31 mouse cellular contexts compared by ENCODE assay signal in genomic region chr5:147969566-147969965, GRCm38 (mm10).
"Had no signal": no experiment of that assay in that cellular context is flagged by ENCODE, and none has a peak within 500 bp of the region (broad histone marks: within the 10 kb centered on the region; RNA-seq: fewer than 3 reads in every experiment).

No protein-coding gene starts in this region.

- H3K4me2 ChIP-seq: limb, embryonic 12.5 days; limb, embryonic 13.5 days; limb, embryonic 15.5 days; liver, embryonic 11.5 days; liver, embryonic 12.5 days; liver, embryonic 13.5 days; liver, embryonic 15.5 days; lung, embryonic 14.5 days; lung, embryonic 15.5 days; midbrain, embryonic 12.5 days; midbrain, embryonic 13.5 days; midbrain, embryonic 15.5 days had no signal

- DNase-seq: left cerebral cortex, postnatal 4 days; liver; liver, embryonic 13.5 days; liver, postnatal 0 days; lung, adult 18-20 months; lung, adult 2 months; lung, embryonic 14.5 days; lung, postnatal 10 days; lung, postnatal 14 days; lung, postnatal 36 days; lung, postnatal 4 days; midbrain, embryonic 14.5 days had no signal

- H3K4me1 ChIP-seq: limb, embryonic 10.5 days; limb, embryonic 12.5 days; limb, embryonic 13.5 days; limb, embryonic 15.5 days; liver, embryonic 12.5 days; liver, embryonic 13.5 days; liver, embryonic 15.5 days; lung, embryonic 15.5 days; megakaryocyte, embryonic 14.5 days; midbrain, embryonic 10.5 days; midbrain, embryonic 12.5 days; midbrain, embryonic 13.5 days; midbrain, embryonic 15.5 days had no signal

- H3K9me3 ChIP-seq: limb, embryonic 10.5 days; limb, embryonic 12.5 days; limb, embryonic 13.5 days; limb, embryonic 15.5 days; liver, embryonic 12.5 days; liver, embryonic 13.5 days; liver, embryonic 15.5 days; lung, embryonic 15.5 days; midbrain, embryonic 10.5 days; midbrain, embryonic 12.5 days; midbrain, embryonic 13.5 days; midbrain, embryonic 15.5 days had no signal

- H3K36me3 ChIP-seq: limb, embryonic 10.5 days; limb, embryonic 12.5 days; limb, embryonic 13.5 days; limb, embryonic 15.5 days; liver, embryonic 12.5 days; liver, embryonic 13.5 days; liver, embryonic 15.5 days; lung, embryonic 15.5 days; midbrain, embryonic 10.5 days; midbrain, embryonic 12.5 days; midbrain, embryonic 13.5 days; midbrain, embryonic 15.5 days had no signal

- ATAC-seq: liver, embryonic 12.5 days; liver, postnatal 0 days; lung, postnatal 0 days; midbrain, embryonic 13.5 days; midbrain, embryonic 15.5 days; midbrain, embryonic 16.5 days had no signal

- H3K9ac ChIP-seq: limb, embryonic 12.5 days; limb, embryonic 13.5 days; limb, embryonic 15.5 days; liver, embryonic 12.5 days; liver, embryonic 13.5 days; liver, embryonic 14.5 days; liver, embryonic 15.5 days; liver, postnatal 0 days; lung, embryonic 14.5 days; lung, embryonic 15.5 days; midbrain, embryonic 12.5 days; midbrain, embryonic 13.5 days; midbrain, embryonic 15.5 days had no signal

- H3K4me3 ChIP-seq: left cerebral cortex, adult 2 months; limb, embryonic 10.5 days; limb, embryonic 12.5 days; limb, embryonic 13.5 days; limb, embryonic 15.5 days; liver, embryonic 12.5 days; liver, embryonic 13.5 days; liver, embryonic 15.5 days; lung, embryonic 15.5 days; megakaryocyte, embryonic 14.5 days; midbrain, embryonic 10.5 days; midbrain, embryonic 12.5 days; midbrain, embryonic 13.5 days; midbrain, embryonic 15.5 days; myocyte had no signal

- H3K27ac ChIP-seq: left cerebral cortex, adult 2 months; limb, embryonic 10.5 days; limb, embryonic 12.5 days; limb, embryonic 13.5 days; limb, embryonic 15.5 days; liver, embryonic 12.5 days; liver, embryonic 13.5 days; liver, embryonic 14.5 days; liver, embryonic 15.5 days; lung, embryonic 15.5 days; macrophage; midbrain, embryonic 10.5 days; midbrain, embryonic 12.5 days; midbrain, embryonic 13.5 days; midbrain, embryonic 15.5 days had no signal

- H3K27me3 ChIP-seq: limb, embryonic 15.5 days; liver, embryonic 13.5 days; liver, embryonic 15.5 days; lung, embryonic 15.5 days; midbrain, embryonic 12.5 days; midbrain, embryonic 13.5 days; midbrain, embryonic 15.5 days had no signal
